Mouse (Mus musculus): Measurements from ENCODE around the gene Zfp987. TPM values are rescaled to one million over a fixed set of nuclear protein-coding genes. Genes with fewer than 3 reads are reported as not detected.
"Not testable (repeated sequence)": the region's sequence is repeated elsewhere in the genome, so short reads cannot be mapped to it uniquely, and the experiment has no call there.

Gene Zfp987
- polyA plus RNA-seq, 1 experiment, result 0.22 TPM

- H3K4me1 ChIP-seq; H3K36me3 ChIP-seq (replicated peaks; ENCODE audit: low read length); H3K9me3 ChIP-seq; H3K27me3 ChIP-seq (replicated peaks); H3K4me3 ChIP-seq (replicated peaks): not testable (repeated sequence)
Measured at GRCm38 (mm10) chr4:146156524-146156923, 59.4 kb downstream of the Zfp987 start, which contains the start of gene Zfp600. TSS of gene Zfp600 (plus strand) at chr4:146156824.

DNA sequence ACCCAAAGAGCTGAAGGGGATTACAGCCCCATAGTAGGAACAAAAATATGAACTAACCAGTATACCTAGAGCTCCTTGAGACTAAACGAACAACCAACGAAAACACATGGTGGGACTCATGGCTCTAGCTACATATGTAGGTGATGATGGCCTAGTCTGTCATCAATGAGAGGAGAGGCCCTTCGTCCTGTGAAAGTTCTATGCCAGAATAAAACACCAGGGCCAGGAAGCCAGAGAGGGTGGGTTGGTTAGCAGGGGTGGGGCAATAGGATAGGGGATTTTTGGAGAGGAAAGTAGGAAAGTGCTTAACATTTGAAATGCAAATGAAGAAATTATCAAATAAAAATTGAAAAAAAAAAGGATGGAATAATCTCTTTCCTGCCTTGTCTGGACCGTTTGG lies 65.8 kb downstream of the Zfp987 start:
- not testable (repeated sequence) for H3K4me1 ChIP-seq; H3K9me3 ChIP-seq; H3K27me3 ChIP-seq (replicated peaks); H3K36me3 ChIP-seq (replicated peaks; ENCODE audit: low read length); H3K4me3 ChIP-seq (replicated peaks)

GRCm38 (mm10) chr4:146167202-146167832 lies 70.2 kb downstream of the Zfp987 start:
- H3K4me3 ChIP-seq (replicated peaks); H3K36me3 ChIP-seq (replicated peaks; ENCODE audit: low read length); H3K27me3 ChIP-seq (replicated peaks); H3K9me3 ChIP-seq; H3K4me1 ChIP-seq: not testable (repeated sequence)

DNA sequence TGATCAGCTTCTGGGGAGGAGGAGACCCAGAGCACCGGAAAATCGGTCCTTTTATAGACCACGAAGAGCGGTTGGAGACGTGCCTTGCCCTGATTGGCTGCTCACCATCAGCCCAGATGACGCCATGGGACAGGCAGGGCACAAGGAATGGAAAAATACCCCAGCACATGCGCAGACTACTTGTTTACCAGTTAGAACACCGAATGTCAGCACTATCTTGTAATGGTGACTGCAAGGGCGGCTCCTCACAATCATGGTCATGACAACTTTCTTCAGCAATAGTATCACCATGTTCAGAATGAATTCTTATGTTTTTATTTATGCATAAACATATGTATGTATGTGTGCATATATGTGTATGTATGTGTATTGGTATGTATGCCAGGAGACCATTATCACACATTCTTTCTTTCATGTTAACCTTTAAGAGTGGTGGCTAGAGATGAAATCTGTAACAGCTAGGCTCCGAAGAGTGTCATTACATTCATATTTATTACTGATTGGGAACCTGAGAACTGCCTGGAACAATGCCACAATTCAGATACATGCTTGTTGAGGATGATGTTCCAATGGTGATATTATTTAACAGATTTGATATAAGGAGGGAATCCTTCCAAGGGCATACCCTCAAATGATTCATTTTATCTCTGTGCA lies 70.9 kb downstream of the Zfp987 start:
- H3K9me3 ChIP-seq; H3K4me1 ChIP-seq; H3K36me3 ChIP-seq (replicated peaks; ENCODE audit: low read length); H3K27me3 ChIP-seq (replicated peaks); H3K4me3 ChIP-seq (replicated peaks): not testable (repeated sequence)

- not testable (repeated sequence) for H3K36me3 ChIP-seq (replicated peaks; ENCODE audit: low read length); H3K4me1 ChIP-seq; H3K27me3 ChIP-seq (replicated peaks); H3K4me3 ChIP-seq (replicated peaks)
- peaks cover 10% of the 10 kb centered on the region for H3K9me3 ChIP-seq
Measured at GRCm38 (mm10) chr4:146168730-146169215, 71.7 kb downstream of the Zfp987 start.

DNA sequence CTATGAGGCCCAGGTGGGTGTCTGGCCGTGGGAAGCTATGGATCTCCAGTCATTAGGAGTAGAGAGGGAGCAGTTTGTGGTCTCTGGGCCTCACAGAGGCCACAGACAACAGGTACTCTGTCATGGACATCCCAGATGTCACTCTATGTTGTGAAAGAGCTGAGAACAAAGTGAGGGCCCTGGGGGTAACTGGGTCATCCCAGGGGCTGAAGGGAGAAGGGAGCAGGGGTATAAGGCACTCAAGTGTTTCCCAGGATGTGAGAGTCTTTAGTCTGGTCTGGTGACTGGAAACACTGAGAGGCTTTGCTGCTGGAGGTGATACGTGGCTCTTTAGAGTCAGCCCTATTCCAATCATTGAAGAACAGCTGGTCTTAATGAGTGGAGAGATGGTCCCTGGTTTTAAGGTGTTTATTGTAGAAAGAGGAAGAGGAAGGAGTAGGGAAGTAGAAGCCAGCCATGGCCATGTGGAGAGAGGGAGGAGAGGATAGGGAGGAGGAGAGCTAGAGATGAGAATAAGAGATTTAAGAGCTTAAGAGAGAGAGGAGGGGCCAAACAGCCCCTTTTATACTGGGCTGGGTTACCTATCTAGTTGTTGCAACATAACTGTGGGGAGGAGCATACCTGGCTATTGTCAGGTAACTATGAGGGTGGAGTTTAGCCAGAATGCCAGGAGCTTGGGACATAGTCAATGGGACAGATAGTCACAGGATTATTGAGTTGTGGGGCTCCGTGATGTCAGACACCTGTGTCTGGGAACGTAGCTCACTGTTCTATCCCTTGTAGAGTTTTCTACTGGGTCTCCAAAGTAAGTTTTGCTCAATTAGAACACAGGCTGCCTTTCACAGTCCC lies 76.5 kb downstream of the Zfp987 start:
- not testable (repeated sequence) for H3K36me3 ChIP-seq (replicated peaks; ENCODE audit: low read length); H3K4me1 ChIP-seq; H3K4me3 ChIP-seq (replicated peaks); H3K9me3 ChIP-seq; H3K27me3 ChIP-seq (replicated peaks)

Other genes starting within 250 kb of the Zfp987 start
- not detected in 2 replicates for gene Zfp986, start 228.5 kb upstream of the Zfp987 start, polyA plus RNA-seq (2012; ENCODE audit: insufficient read depth, low replicate concordance)
- not detected in 2 replicates for gene Zfp600, start 59.5 kb downstream of the Zfp987 start, polyA plus RNA-seq (2012; ENCODE audit: insufficient read depth, low replicate concordance)

All from megakaryocyte, embryonic 14.5 days (primary cell).